Mouse (Mus musculus): ENCODE data around the gene Por.

Por gene

GRCm38 (mm10) chr5:135730278-135730677 is 60.4 kb downstream of the Por start:
- no peak for DNase-seq

DNA sequence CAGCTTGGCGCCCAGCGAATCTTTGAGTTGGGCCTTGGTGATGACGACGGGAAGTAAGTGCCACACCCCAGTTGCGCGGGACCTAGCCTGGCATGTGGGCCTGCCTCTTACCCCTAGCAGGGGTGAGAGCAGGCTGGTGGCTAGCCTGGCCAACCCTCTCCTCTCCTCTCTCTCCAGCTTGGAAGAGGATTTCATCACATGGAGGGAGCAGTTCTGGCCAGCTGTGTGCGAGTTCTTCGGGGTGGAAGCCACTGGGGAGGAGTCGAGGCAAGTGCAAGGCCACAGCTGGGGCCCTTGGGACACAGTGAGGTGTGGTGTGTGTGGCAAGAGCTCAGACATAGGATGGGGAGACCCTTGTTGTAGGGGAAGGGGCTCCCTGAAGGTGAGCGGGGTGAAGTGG is 61.1 kb downstream of the Por start:
- DNase-seq = no peak

- DNase-seq = no peak
Measured at GRCm38 (mm10) chr5:135731322-135731721, 61.5 kb downstream of the Por start.

DNA sequence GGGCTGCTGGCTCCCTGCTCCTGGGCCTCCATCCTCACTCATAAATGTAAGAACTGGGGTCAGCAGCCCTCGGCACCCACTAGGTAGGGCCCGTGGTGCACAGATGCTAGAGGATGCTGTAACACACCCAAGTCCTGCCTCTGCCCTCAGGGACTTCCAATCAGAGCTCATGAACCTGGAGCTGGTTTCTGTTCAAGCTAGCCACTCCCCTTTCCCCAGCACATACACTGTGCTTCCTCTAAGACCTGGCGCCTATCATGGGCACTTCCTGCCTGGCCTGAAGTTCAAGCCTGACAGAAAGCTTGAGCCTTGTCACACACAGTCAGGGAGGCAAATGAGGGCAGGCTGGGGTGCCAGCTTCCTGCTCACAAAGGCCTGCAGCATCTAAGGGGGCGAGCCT is 63.2 kb downstream of the Por start:
- DNase-seq = no peak

- DNase-seq = no peak
Measured at GRCm38 (mm10) chr5:135734057-135734680, 64.3 kb downstream of the Por start.

GRCm38 (mm10) chr5:135735741-135736140 is 65.9 kb downstream of the Por start:
- no peak for DNase-seq

DNA sequence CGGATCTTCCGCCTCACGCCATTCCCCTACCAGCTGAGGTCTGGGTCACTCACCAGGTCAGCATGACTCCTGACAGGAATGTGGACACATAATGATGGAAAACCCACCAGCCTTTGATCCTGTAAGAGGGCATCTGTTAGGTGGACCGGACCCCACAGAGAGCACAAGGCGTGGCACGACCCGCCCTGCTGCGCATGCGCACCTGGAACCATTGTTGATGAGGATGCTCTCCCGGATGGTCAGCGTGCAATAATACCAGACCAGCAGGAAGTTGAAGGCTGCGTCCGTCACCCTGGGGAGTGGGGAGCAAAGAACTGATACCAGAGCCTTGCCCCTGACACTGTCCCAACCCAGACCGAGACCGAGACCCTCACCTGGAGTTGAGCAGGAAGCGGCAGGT is 66.7 kb downstream of the Por start:
- DNase-seq = no peak

DNA sequence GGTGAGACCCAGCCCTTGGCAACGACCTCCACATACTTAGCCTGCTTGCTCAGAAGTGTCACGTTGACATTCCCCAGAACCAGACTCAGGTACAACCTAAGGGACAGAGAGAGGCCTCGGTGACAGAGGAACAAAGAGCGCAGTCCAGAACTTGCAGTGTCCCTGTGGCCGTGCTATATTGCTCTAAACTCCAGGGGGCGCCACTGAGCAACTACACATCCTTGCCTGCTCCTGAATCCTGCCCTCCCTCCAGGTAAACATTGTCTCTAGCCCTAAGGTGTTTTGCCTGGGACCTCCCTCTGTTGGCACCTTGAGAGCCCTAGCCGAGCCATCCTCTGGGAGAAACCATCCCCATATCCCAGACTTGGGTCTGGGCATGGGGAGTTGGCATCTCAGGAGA is 67.3 kb downstream of the Por start:
- DNase-seq = no peak

- DNase-seq = no peak
Measured at GRCm38 (mm10) chr5:135738266-135738665, 68.4 kb downstream of the Por start.

DNA sequence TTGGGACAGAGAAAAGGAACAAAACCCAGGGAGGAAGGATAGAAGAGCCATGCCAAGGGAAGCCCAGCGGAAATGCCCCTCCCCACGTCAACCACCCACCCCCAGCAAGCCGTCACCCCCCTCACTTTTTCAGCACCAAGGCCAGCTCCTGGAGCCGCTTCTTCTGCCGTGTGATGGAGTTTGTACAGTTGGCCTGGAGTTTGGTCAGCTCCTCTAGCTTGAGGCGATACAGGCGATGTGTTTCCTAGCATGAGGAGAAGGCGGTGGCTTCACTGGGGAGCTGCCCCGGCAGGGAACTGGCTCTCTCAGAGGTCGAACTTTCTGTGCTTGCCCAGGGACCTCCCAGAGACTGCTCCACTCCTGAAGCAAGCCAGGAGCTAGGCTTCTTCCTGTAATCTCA is 72.3 kb downstream of the Por start:
- peak; percentile 52 for DNase-seq

DNA sequence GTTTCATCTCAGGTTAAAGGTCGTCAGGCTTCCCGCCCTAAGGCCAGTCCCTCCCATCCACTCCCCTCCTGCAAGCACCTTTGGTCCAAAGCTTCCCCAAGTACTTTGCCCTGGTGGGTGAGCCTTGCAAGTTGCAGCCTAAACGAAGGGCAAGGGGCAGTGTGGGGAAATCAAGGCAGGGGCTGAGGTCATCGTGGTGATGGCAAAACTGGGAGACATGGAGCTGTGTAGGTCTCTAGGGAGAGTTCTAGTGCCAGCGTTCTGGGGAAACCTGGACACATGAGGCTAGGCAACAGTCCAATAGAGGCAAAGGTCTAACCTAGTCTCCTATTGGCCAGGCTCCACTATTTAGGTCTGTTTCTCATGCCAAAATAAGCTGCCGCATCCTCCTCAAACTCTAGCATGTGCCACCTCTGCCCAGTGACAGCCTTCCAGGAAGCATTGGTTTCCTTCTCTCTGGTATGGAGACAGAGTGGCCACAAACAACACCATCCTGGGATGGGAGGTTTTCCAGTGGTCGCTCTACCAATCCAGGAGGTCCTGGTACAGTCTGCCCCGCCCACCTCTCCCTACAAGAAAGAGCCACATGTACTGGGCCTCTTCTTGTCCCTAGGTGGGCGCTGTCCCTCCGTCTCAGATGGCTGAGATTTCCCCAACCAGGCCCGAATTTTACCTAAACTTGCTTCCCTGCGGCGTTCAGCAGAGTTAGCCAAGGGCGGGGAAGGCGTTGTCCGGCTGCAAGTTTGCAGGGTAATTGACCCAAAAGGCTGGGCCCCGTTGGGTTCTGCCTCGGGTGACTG is 73.3 kb downstream of the Por start:
- DNase-seq = peak; percentile 58

DNA sequence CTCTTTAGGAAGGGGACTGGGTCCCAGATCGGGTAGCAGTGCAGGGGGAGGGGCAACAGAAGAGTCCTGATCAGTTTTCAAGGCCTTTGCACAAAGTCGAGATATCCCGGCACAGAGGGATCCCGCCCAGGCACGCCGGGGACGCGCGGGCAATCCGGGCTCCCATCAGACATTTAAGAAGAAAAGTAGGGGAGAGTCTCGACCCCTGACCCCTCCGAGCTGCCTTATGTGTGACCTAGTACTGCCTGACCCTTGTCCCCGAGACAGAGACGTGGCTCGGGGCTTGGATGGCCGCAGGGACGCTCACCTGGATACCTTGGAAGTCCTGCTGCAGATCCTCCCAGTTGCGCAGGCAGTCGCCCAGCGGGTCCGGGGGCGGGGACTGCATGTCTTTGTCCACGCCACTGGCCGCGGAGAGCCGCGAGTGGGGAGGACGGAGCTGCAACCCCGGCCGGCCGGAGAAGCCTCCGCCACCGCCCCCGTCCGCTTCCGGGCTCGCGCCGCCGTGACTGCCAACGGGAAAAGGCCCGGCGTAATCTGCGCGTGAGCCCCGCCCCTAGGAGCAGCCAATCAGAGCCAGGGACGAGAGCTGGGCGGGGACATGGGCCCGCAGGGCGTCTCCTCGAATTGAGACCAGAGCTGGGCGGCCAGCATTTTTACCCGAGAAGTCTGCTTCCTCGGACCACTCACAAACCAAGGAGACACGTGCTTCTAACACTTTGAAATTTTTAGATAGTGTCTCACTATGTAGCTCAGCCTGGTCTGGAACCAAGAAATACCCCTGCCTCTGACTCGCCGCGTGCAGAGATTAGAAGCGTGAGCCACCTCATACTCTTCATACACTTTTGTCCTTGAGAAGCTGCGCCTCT is 74.1 kb downstream of the Por start, which contains the start of gene Tmem120a:
TSS of gene Tmem120a (minus strand) at position 708 of the 869 bp plus-strand sequence.
- peak; percentile 98 for DNase-seq

DNA sequence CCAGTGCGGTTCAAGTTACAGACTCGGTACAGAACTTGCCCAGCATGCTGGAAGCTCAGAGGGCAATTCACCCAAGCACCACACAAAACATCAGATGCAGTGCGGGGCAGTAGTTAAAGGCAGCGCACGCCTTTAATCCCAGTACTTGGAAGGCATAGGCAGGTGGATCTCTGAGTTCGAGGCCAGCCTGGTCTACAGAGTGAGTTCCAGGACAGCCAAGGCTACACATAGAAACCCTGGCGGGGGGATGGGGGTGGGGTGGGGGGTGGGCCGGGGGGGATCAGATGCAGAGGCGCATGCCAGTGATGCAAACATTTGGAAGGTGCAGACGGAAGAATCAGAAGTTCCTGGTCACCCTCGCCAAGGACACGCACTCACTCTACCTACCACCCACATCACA is 74.9 kb downstream of the Por start:
- no peak for DNase-seq

- no peak for DNase-seq
Measured at GRCm38 (mm10) chr5:135751041-135751440, 81.2 kb downstream of the Por start.

DNA sequence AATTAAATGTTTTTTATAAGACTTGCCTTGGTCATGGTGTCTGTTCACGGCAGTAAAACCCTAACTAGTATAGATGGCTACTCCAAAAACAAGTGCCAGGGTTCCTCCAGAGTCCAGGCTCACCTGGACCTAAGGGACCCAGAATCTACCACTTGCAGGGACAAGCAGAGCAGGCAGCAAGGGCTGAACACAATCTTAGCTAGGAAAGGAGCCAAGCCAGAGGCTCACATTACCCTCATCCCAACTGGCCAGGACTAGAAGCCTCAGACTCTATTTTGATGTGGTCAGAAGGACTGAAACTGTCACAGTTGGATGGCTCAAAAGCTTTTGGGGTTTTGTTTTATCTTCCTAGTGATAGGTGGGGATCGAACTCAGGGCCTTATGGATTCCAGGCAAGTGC is 81.8 kb downstream of the Por start:
- DNase-seq = no peak

- DNase-seq = no peak
Measured at GRCm38 (mm10) chr5:135761881-135762280, 92.0 kb downstream of the Por start.

DNA sequence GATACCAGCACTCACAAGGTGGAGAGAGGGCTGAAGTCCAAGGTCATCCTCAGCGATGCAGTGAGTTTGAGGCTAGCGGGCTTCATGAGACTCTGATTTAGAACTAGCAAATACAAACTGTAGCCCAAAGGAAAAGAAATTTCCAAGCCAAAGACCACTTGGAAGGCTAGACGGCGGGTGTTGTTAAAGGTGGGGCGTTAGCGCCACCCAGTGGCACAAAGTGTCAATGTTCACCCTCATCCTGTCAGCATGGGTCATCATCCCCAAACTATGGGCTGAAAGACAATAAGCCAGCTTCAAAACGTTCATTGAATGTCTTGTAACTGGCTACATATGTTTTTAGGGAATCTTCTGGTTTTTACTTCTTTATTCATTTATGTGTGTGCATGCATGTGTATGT is 93.7 kb downstream of the Por start:
- DNase-seq = peak; percentile 81

GRCm38 (mm10) chr5:135764971-135765370 is 95.1 kb downstream of the Por start:
- DNase-seq = no peak

DNA sequence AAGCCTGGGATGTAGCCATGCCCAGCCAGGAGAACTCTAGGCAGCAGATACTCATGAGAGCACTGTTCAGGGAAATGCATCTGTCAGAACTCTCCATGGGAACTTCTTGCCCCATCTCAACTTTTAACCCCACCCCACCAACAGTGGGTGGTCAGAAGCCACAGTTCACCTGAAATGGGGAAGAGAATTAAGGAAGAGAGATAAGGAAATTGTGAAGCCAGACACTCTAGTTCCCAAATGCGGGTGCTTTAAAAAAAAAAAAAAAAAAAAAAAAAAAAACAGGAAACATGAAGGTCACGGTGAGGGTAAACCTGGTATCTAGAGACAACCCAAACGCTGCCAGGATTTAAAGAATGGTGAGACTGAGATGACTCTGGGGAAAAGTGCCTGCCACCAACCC is 102.7 kb downstream of the Por start:
- no peak for DNase-seq

GRCm38 (mm10) chr5:135776546-135776945 is 106.7 kb downstream of the Por start:
- peak; percentile 55 for DNase-seq

DNA sequence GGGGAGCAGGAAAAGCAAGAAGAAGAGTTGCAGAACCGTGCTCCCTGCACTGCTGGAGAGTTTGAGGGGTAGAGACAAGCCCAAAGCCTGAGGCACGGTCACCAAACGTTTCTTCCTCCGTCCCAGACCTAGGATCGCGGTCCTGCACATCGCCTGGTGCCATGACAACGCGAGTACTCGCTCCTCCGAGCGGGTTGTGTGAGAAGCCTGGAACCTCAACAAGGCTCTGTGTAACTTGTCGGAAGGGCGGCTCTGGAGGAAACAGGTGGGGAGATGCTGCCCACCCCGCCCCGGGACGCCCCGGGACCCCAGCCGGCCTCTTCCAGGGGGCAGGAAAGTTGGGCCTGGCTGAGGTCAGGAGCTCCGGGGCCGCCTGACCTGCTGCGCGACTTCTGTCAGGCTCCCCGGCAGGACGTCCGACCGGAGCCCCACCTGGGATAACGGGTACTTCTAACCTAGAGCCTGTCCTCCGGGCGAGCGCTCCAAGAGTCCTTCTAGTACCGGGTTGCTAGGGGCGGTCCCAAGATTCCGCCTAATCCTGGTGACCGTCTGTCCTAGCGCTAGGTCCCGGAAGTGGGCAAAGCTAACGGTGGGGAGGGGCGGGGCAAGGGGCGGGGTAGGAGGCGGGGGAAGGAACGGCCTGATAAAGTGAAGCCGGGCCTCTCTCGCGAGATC is 108.1 kb downstream of the Por start, which contains the start of gene Styxl1:
TSS of gene Styxl1 (minus strand) at position 590 of the 675 bp plus-strand sequence.
- DNase-seq = no peak

GRCm38 (mm10) chr5:135778471-135779445 is 108.9 kb downstream of the Por start, which contains the start of gene Mdh2:
Mdh2 (plus strand) TSS chr5:135778480.
- DNase-seq = peak; percentile 99

Measured in kidney, adult 18-20 months (tissue).